Mouse (Mus musculus) C2C12 (cell line): ENCODE measurements around the gene Tshr. TPM values are rescaled to one million over a fixed set of nuclear protein-coding genes. Genes with fewer than 3 reads are reported as not detected.

ENCODE experiments used
- H3K27me3 ChIP-seq: one replicate; pipeline ENCODE4 v1.6.1; 2011; ENCODE audit not compliant: control insufficient read depth, insufficient read depth, insufficient read length
- H3K36me3 ChIP-seq: one replicate; pipeline ENCODE4 v1.6.1; 2011; ENCODE audit not compliant: control insufficient read depth, insufficient read depth
- H3K4me3 ChIP-seq: one replicate; pipeline ENCODE4 v1.5.1; 2011; ENCODE audit warnings: mild to moderate bottlenecking, control low read depth; ENCODE audit not compliant: poor library complexity, insufficient read depth, severe bottlenecking
- H3K79me2 ChIP-seq: one replicate; pipeline ENCODE4 v1.6.1; 2011; ENCODE audit not compliant: control insufficient read depth, insufficient read depth
- H3K79me3 ChIP-seq: one replicate; pipeline ENCODE4 v1.6.1; 2011; ENCODE audit warnings: low read depth, control low read depth
- H3ac ChIP-seq: one replicate; pipeline ENCODE3; 2011; ENCODE audit warnings: low read depth; ENCODE audit not compliant: control insufficient read depth, insufficient read length
- CEBPB ChIP-seq: IDR thresholded peaks from one replicate; pipeline ENCODE4 v1.6.1; 2011; ENCODE audit warnings: low read depth, mild to moderate bottlenecking, control low read depth, moderate library complexity
- CTCF ChIP-seq: IDR thresholded peaks from one replicate; pipeline ENCODE4 v1.5.1; 2011; ENCODE audit not compliant: control insufficient read depth, insufficient read depth, insufficient read length
- FOSL1 ChIP-seq: IDR thresholded peaks from one replicate; pipeline ENCODE4 v1.8.0; 2011; ENCODE audit warnings: mild to moderate bottlenecking, low read length; ENCODE audit not compliant: poor library complexity, insufficient read depth, severe bottlenecking
- MAX ChIP-seq: IDR thresholded peaks from one replicate; pipeline ENCODE4 v1.6.1; 2011; ENCODE audit warnings: mild to moderate bottlenecking, control low read depth
- MYOD1 ChIP-seq: IDR thresholded peaks from one replicate; pipeline ENCODE4 v1.6.1; 2011; ENCODE audit warnings: low read depth; ENCODE audit not compliant: control insufficient read depth, insufficient read length
- MYOG ChIP-seq: IDR thresholded peaks from one replicate; pipeline ENCODE4 v1.6.1; 2011; ENCODE audit not compliant: control insufficient read depth, insufficient read length; ENCODE audit errors: extremely low read depth
- USF1 ChIP-seq: IDR thresholded peaks from one replicate; pipeline ENCODE4 v1.6.1; 2011; ENCODE audit warnings: low read depth, mild to moderate bottlenecking, control low read depth, moderate library complexity
- polyA plus RNA-seq: library from polyadenylated mRNA; unstranded; fragments of >200 nt; fragmentation: generic; extraction: Trizol; gene quantifications from one replicate; pipeline ENCODE4 v1.2.1, GENCODE M21; 2012; ENCODE audit warnings: missing spikeins

Gene Tshr
- polyA plus RNA-seq, 1 experiment: not detected

DNA sequence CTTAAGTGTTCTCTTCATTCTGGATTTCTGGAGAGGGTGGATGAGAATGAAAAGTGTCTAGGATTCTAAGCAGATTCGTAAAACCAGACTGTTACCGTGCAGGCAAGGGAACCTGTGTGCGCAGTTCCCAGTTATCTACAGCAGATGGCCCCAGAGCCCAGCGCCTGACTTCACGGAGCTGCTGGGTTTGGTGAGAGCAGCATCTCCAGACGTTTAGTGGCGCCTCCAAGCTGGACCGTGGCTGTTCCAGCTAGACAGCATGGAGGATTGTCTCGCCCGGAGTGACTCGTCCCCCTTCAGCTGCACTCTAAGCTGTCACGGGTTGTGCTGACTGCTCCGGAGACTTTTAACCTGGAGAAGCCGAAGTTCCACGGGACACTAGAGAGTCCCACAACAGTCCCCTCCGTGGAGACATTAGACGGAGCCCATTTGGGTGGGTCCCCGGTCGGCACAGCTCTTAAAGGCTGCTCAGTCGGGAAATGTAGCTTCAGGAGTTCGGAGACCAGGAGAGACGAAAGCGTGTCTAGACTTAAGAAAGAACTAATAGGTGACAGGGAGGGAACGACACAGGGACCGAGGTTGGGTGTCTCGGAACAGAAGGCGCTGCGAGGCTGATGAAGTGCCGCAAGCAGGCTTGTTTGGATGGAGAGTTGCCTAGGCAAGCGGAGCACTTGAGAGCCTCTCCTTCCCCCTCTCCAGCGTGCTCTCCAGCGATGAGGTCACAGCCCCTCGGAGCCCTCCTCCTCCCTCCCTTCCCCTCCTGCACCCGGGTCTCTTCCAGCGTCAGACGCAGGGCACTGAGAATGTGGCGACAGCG, 16.1 kb downstream of the Tshr start:
- TF ChIP-seq MAX (no peak), CEBPB (no peak), MYOG (no peak), CTCF (peak; percentile 60)
- no peaks in the 10 kb centered on the region for H3K79me2 ChIP-seq
- H3K27me3 ChIP-seq: peaks cover 25% of the 10 kb centered on the region
- no peaks in the 10 kb centered on the region for H3K36me3 ChIP-seq
- no peak overlapping the region for H3K4me3 ChIP-seq
- H3K79me3 ChIP-seq: no peaks in the 10 kb centered on the region
- H3ac ChIP-seq: peak overlapping the region; percentile 26

DNA sequence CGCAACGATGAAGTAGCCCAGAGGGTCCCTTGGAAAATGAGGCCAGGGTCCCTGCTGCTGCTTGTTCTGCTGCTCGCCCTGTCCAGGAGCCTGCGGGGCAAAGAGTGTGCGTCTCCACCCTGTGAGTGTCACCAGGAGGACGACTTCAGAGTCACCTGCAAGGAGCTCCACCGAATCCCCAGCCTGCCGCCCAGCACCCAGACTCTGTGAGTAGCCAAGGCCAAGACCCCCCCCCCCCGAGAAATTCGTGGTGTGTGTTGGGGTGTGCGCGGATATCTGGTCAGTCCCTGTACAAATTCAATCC, 16.6 kb downstream of the Tshr start:
- Histone ChIP-seq H3K27me3 (peaks cover 25% of the 10 kb centered on the region), H3ac (no peak overlapping the region), H3K79me3 (no peaks in the 10 kb centered on the region), H3K36me3 (no peaks in the 10 kb centered on the region), H3K4me3 (no peak overlapping the region), H3K79me2 (no peaks in the 10 kb centered on the region)
- TF ChIP-seq MAX (no peak), MYOD1 (no peak), USF1 (no peak), CTCF (no peak), MYOG (no peak), FOSL1 (no peak), CEBPB (no peak)

DNA sequence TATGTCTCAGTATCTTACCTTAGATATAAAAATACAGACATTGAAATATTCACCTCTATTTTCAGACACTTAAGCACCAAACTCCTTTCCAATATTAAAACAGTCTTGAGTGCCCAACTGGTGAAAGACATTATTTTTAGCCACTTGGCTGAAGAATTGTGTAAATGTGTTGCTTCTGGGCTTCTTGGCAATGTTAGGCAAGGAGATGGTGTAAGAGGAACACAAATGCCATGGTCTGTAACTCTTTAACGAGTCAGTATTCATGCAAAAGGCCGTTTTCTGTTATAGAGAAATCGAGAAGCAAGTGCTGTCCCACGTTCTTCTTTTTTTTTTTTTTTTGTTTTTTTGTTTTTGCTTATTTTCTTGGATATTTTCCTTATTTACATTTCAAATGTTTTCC, 25.9 kb downstream of the Tshr start:
- no peak overlapping the region for H3ac ChIP-seq
- no peak for TF ChIP-seq FOSL1
- TF ChIP-seq CTCF: no peak
- no peak for TF ChIP-seq CEBPB
- TF ChIP-seq MYOG: no peak
- no peak for TF ChIP-seq USF1
- no peak for TF ChIP-seq MAX
- TF ChIP-seq MYOD1: no peak
- H3K27me3 ChIP-seq: peaks cover 6% of the 10 kb centered on the region
- H3K4me3 ChIP-seq: no peak overlapping the region
- no peaks in the 10 kb centered on the region for H3K79me2 ChIP-seq
- H3K79me3 ChIP-seq: no peaks in the 10 kb centered on the region
- H3K36me3 ChIP-seq: no peaks in the 10 kb centered on the region

DNA sequence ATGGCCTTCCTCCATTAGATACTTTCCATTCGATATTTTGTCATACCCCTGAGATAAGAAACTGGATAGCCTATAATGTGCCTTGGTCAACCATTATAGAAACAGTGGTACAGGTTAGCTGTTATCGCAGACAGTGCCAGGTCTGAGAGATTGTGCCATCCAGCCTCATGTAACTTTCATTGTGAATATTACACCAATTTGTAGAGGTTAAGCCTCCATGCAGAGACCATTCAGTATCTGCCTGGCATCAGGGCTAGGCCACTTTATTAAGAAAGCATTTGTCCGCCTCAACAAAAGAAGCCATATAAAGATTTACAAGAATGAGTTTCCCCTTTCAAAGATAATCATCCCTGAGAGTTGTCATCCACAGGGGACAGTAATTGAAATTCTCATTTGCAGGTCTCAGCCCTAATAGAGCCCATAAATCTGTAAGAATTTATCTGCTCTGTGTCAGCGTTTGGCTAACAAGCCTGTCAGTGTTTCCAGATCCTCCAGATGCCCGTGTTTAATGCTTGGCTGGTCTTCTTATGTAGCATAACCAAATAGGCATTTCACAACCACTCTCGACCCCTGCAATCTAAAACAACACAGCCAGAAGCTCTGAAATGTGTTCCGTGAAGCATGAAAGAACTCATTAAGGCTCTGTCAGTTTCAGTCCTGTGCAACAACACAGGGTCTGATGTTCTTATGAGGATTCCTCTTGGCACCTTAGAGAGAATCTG, 28.3 kb downstream of the Tshr start:
- H3K79me3 ChIP-seq: no peaks in the 10 kb centered on the region
- no peak overlapping the region for H3ac ChIP-seq
- TF ChIP-seq FOSL1: no peak
- TF ChIP-seq MAX: no peak
- no peak for TF ChIP-seq CTCF
- no peak for TF ChIP-seq USF1
- TF ChIP-seq MYOD1: no peak
- no peak for TF ChIP-seq CEBPB
- no peak for TF ChIP-seq MYOG
- H3K79me2 ChIP-seq: no peaks in the 10 kb centered on the region
- no peaks in the 10 kb centered on the region for H3K36me3 ChIP-seq
- H3K4me3 ChIP-seq: no peak overlapping the region
- peaks cover 9% of the 10 kb centered on the region for H3K27me3 ChIP-seq

DNA sequence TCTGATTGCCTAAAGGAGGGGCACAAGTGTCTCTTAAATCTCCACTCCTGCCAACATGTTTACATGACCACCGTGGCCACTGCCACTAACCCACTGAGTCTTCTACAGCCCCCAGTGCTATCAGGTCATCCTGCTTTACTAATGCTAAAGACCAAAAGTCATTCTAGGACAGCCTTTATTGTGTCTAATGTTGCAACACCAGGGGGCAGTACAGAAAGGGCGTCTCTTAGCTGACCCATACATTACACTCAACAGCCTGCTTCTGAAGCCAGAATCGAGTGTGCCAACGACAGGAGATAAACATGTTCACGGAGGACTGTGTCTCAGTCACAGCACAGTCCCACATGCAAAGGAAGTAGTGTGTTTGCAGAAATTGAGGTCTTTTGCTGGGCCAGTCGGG, 30.7 kb downstream of the Tshr start:
- Histone ChIP-seq H3K4me3 (no peak overlapping the region), H3K79me2 (no peaks in the 10 kb centered on the region), H3K79me3 (no peaks in the 10 kb centered on the region), H3ac (no peak overlapping the region), H3K27me3 (peaks cover 9% of the 10 kb centered on the region), H3K36me3 (no peaks in the 10 kb centered on the region)
- TF ChIP-seq CTCF: no peak
- TF ChIP-seq CEBPB: no peak
- TF ChIP-seq MYOD1: no peak
- TF ChIP-seq MYOG: no peak
- no peak for TF ChIP-seq MAX
- no peak for TF ChIP-seq USF1
- TF ChIP-seq FOSL1: no peak

DNA sequence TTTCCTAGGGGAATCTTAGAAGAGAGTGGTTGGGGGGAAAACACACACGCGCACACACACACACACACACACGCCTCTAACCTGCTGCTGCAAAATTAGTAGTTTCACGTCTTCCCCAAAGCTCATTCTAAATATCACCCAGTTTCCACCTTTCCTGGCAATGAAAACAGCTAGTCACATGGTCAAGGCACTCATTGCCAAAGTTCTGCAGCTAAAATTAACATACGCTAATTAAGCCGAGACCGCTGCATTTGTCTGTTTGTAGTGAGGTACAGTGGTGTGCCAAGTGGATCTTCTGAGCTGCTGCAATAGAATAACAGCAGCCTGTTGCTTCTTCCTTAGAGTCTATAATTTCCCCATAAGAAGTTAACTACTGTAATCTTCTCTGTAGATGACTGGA, 32.5 kb downstream of the Tshr start:
- no peaks in the 10 kb centered on the region for H3K79me3 ChIP-seq
- H3K36me3 ChIP-seq: no peaks in the 10 kb centered on the region
- H3K27me3 ChIP-seq: peaks cover 9% of the 10 kb centered on the region
- TF ChIP-seq MYOD1 (no peak), USF1 (no peak), CTCF (no peak), MYOG (no peak)
- H3ac ChIP-seq: no peak overlapping the region
- no peak overlapping the region for H3K4me3 ChIP-seq
- H3K79me2 ChIP-seq: no peaks in the 10 kb centered on the region
